Mouse (Mus musculus) heart, adult 18-20 months (tissue): ENCODE data around the gene Cdk14. TPM values are rescaled to one million over a fixed set of nuclear protein-coding genes. Genes with fewer than 3 reads are reported as not detected.

ENCODE experiments used
- DNase-seq, 2 experiments: peaks; one replicate each; pipeline ENCODE4 v3.0.0; 2021 to 2022; ENCODE audit warnings: mixed read lengths in 1 of 2
- total RNA-seq, 2 experiments: library from RNA; stranded (reverse); gene quantifications; 2 replicates each; pipeline ENCODE4 v1.2.3; 2021

Cdk14 gene
- total RNA-seq, 2 experiments from 2014 or later, result 5.5 to 7.7 TPM

GRCm38 (mm10) chr5:4893852-4894207 lies 526.3 kb downstream of the Cdk14 start:
- DNase-seq, result no peak

- DNase-seq, result no peak
Observed at GRCm38 (mm10) chr5:4893206-4893851, 526.8 kb downstream of the Cdk14 start.

GRCm38 (mm10) chr5:4892734-4893133 lies 527.4 kb downstream of the Cdk14 start:
- no peak for DNase-seq

- no peak for DNase-seq
Observed at GRCm38 (mm10) chr5:4891862-4892704, 528.0 kb downstream of the Cdk14 start.

GRCm38 (mm10) chr5:4887069-4887468 lies 533.0 kb downstream of the Cdk14 start:
- no peak for DNase-seq

- DNase-seq, result no peak
Observed at GRCm38 (mm10) chr5:4882841-4883240, 537.3 kb downstream of the Cdk14 start.

GRCm38 (mm10) chr5:4880331-4880730 lies 539.8 kb downstream of the Cdk14 start:
- peak; percentile 26 to 35 for DNase-seq

- no peak for DNase-seq
Observed at GRCm38 (mm10) chr5:4878934-4879333, 541.2 kb downstream of the Cdk14 start.

GRCm38 (mm10) chr5:4877638-4878037 lies 542.5 kb downstream of the Cdk14 start:
- no peak for DNase-seq

- DNase-seq, result no peak
Observed at GRCm38 (mm10) chr5:4877131-4877631, 542.9 kb downstream of the Cdk14 start.

GRCm38 (mm10) chr5:4876653-4877091 lies 543.4 kb downstream of the Cdk14 start:
- DNase-seq, result peak in 1 of 2 experiments; percentile 12

GRCm38 (mm10) chr5:4870041-4870726 lies 549.9 kb downstream of the Cdk14 start:
- no peak for DNase-seq

- DNase-seq, result no peak
Observed at GRCm38 (mm10) chr5:4868563-4869120, 551.5 kb downstream of the Cdk14 start.

GRCm38 (mm10) chr5:4867849-4868562 lies 552.1 kb downstream of the Cdk14 start:
- DNase-seq, result no peak

GRCm38 (mm10) chr5:4866945-4867344 lies 553.2 kb downstream of the Cdk14 start:
- DNase-seq, result peak in 1 of 2 experiments; percentile 14

- no peak for DNase-seq
Observed at GRCm38 (mm10) chr5:4866099-4866498, 554.0 kb downstream of the Cdk14 start.

GRCm38 (mm10) chr5:4861592-4861991 lies 558.5 kb downstream of the Cdk14 start:
- DNase-seq, result no peak

GRCm38 (mm10) chr5:4861141-4861540 lies 559.0 kb downstream of the Cdk14 start:
- DNase-seq, result no peak

GRCm38 (mm10) chr5:4858032-4858641 lies 562.0 kb downstream of the Cdk14 start:
- no peak for DNase-seq

- peak in 1 of 2 experiments; percentile 16 for DNase-seq
Observed at GRCm38 (mm10) chr5:4853503-4853902, 566.6 kb downstream of the Cdk14 start.

GRCm38 (mm10) chr5:4852711-4853320 lies 567.3 kb downstream of the Cdk14 start:
- DNase-seq, result no peak
